Mouse (Mus musculus) heart, adult 2 months (tissue): ENCODE measurements at regions not wholly inside any gene's neighbourhood (a gene's known extent, or its start where the extent isn't known, plus 50 kb on each side); places are given as distances from the start of the nearest gene placed in this dataset.

Experiments
- DNase-seq, 2 experiments: peaks; one replicate each; pipeline ENCODE4 v3.0.0; 2021
- H3K27ac ChIP-seq: fragments of 200-600 bp; 2 replicates; pipeline ENCODE4 v1.8.1; 2022
- H3K27me3 ChIP-seq: fragments of 200-500 bp; 2 replicates; pipeline ENCODE4 v1.6.1; 2012; ENCODE audit warnings: mild to moderate bottlenecking, low read length, inconsistent platforms, mixed read lengths; ENCODE audit not compliant: control insufficient read depth, insufficient read depth
- H3K36me3 ChIP-seq: fragments of 200-500 bp; 2 replicates; pipeline ENCODE4 v1.6.1; 2012; ENCODE audit warnings: low read length, inconsistent platforms; ENCODE audit not compliant: control insufficient read depth, insufficient read depth
- H3K4me1 ChIP-seq: fragments of 200-500 bp; 2 replicates; pipeline ENCODE4 v1.6.1; 2011; ENCODE audit warnings: low read length; ENCODE audit not compliant: control insufficient read depth, insufficient read depth
- H3K4me3 ChIP-seq: fragments of 200-600 bp; 2 replicates; pipeline ENCODE4 v1.8.1; 2022
- H3K79me2 ChIP-seq: fragments of 200-500 bp; replicated peaks from 2 replicates; pipeline ENCODE4 v1.6.1; 2012; ENCODE audit warnings: mild to moderate bottlenecking, inconsistent platforms, low read length, moderate library complexity, mixed read lengths; ENCODE audit not compliant: control insufficient read depth, insufficient read depth
- H3K9ac ChIP-seq: fragments of 200-500 bp; 2 replicates; pipeline ENCODE4 v1.6.1; 2012; ENCODE audit warnings: low read depth, mild to moderate bottlenecking, control low read depth, inconsistent platforms, low read length, mixed read lengths
- CTCF ChIP-seq: fragments of 200-600 bp; IDR thresholded peaks from 2 replicates; pipeline ENCODE4 v1.8.1; 2022; ENCODE audit warnings: antibody characterized with exemption, mild to moderate bottlenecking, moderate library complexity
- EP300 ChIP-seq: fragments of 200-500 bp; IDR thresholded peaks from 2 replicates; pipeline ENCODE4 v1.6.1; 2011; ENCODE audit warnings: low read depth, low read length, control low read depth; ENCODE audit not compliant: insufficient read depth
- POLR2A ChIP-seq: fragments of 200-500 bp; IDR thresholded peaks from 2 replicates; pipeline ENCODE4 v1.6.1; 2011; ENCODE audit warnings: mild to moderate bottlenecking, low read depth, low read length, control low read depth; ENCODE audit not compliant: insufficient read depth
- WGBS: fragments of 180-500 bp; shearing (Covaris S2); methylation state at CpG from one replicate; pipeline ENCODE4 v1.1.7; 2018; 5-methylcytosine and 5-hydroxymethylcytosine counted together
- intact Hi-C: fragments of 180-260 bp; cut with DNase I; formaldehyde crosslinking; loops from one replicate; pipeline ENCODE4 v1.15.1; 2025

DNA sequence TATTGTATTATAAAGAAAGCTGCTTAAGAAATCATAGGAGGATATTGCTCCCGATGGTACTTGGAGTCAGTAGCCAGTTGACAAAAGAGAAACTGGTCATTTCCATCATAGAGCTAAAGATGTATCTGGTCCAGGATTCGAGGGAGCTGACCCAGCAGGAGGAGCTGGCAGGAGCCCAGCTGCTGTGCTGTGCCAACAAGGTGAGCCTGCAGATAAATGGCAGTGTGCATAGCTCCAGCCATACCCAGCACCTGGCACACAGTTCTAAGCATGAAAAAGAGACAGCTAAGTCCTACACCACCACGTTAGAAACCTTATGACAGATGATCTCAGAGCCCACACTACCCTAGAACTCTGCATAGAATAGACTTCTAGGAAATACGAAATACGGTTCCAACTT, 64.6 kb upstream of the Krr1 start:
- intact Hi-C loops = no loop called here
- no peak for TF ChIP-seq EP300
- TF ChIP-seq POLR2A = no peak
- TF ChIP-seq CTCF = no peak
- H3K27ac ChIP-seq = no peak overlapping the region

GRCm38 (mm10) chr10:111912561-111912960, 59.9 kb upstream of the Krr1 start:
- no peaks in the 10 kb centered on the region for H3K36me3 ChIP-seq
- intact Hi-C loops = no loop called here
- no peaks in the 10 kb centered on the region for H3K27me3 ChIP-seq
- no peak overlapping the region for H3K4me3 ChIP-seq
- no peak for TF ChIP-seq EP300
- no peak for TF ChIP-seq CTCF
- TF ChIP-seq POLR2A = no peak
- no peak overlapping the region for H3K9ac ChIP-seq
- DNase-seq = peak; percentile 24 to 52
- 92% methylated on average over 6 of the region's 6 CpGs for WGBS
- H3K4me1 ChIP-seq = no peaks in the 10 kb centered on the region
- H3K79me2 ChIP-seq = no peaks in the 10 kb centered on the region
- H3K27ac ChIP-seq = no peak overlapping the region

More for the DNA sequence above, 64.6 kb upstream of the Krr1 start:
- Histone ChIP-seq H3K4me1 (no peaks in the 10 kb centered on the region), H3K79me2 (no peaks in the 10 kb centered on the region), H3K27me3 (no peaks in the 10 kb centered on the region), H3K4me3 (no peak overlapping the region), H3K36me3 (no peaks in the 10 kb centered on the region), H3K9ac (no peak overlapping the region)
- DNase-seq = no peak
- WGBS = 48% methylated on average over 5 of the region's 5 CpGs

- DNase-seq = no peak
- Histone ChIP-seq H3K27ac (no peak overlapping the region), H3K4me1 (no peaks in the 10 kb centered on the region), H3K27me3 (no peaks in the 10 kb centered on the region), H3K79me2 (no peaks in the 10 kb centered on the region), H3K4me3 (no peak overlapping the region), H3K36me3 (no peaks in the 10 kb centered on the region), H3K9ac (no peak overlapping the region)
- WGBS = 90% methylated on average over 20 of the region's 20 CpGs
- intact Hi-C loops = no loop called here
- TF ChIP-seq POLR2A (no peak), CTCF (no peak), EP300 (no peak)
Observed at GRCm38 (mm10) chr10:111913066-111913785, 59.2 kb upstream of the Krr1 start.

DNA sequence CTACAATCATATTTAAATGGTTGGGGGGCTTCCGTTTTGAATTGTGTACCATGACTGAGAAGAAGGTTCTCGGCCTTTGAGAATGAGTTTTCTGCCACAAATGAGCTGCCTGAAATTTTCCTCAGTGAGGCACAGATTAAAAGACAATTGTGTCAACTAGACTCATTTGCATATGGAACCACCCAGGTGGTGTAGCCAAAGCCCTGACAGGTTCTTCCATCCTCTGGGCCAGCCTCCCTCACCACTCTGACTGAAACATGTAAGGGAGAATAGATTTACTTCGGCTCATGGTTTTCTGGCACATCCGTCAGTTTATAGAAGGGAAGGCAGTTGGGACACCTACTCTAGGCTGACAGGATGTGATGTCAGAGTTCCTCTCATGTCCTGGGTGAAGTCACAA, 58.2 kb upstream of the Krr1 start:
- WGBS = 85% methylated on average over 4 of the region's 4 CpGs
- Histone ChIP-seq H3K9ac (no peak overlapping the region), H3K4me1 (no peaks in the 10 kb centered on the region), H3K27ac (no peak overlapping the region), H3K4me3 (no peak overlapping the region), H3K79me2 (no peaks in the 10 kb centered on the region), H3K36me3 (no peaks in the 10 kb centered on the region), H3K27me3 (no peaks in the 10 kb centered on the region)
- intact Hi-C loops = no loop called here
- TF ChIP-seq CTCF = no peak
- no peak for TF ChIP-seq POLR2A
- TF ChIP-seq EP300 = no peak
- no peak for DNase-seq

- Histone ChIP-seq H3K4me3 (no peak overlapping the region), H3K27me3 (no peaks in the 10 kb centered on the region), H3K9ac (no peak overlapping the region), H3K36me3 (no peaks in the 10 kb centered on the region), H3K4me1 (no peaks in the 10 kb centered on the region), H3K27ac (no peak overlapping the region), H3K79me2 (no peaks in the 10 kb centered on the region)
- no peak for TF ChIP-seq CTCF
- TF ChIP-seq EP300 = no peak
- no peak for TF ChIP-seq POLR2A
- intact Hi-C loops = no loop called here
- DNase-seq = no peak
- 81% methylated on average over 3 of the region's 3 CpGs for WGBS
Observed at GRCm38 (mm10) chr10:111918071-111918507, 54.4 kb upstream of the Krr1 start.

GRCm38 (mm10) chr10:111919475-111919874, 53.0 kb upstream of the Krr1 start:
- no peak for DNase-seq
- no peaks in the 10 kb centered on the region for H3K4me1 ChIP-seq
- H3K27ac ChIP-seq = no peak overlapping the region
- no peaks in the 10 kb centered on the region for H3K36me3 ChIP-seq
- H3K79me2 ChIP-seq = no peaks in the 10 kb centered on the region
- no peak overlapping the region for H3K9ac ChIP-seq
- no peaks in the 10 kb centered on the region for H3K27me3 ChIP-seq
- TF ChIP-seq POLR2A (no peak), CTCF (no peak), EP300 (no peak)
- H3K4me3 ChIP-seq = no peak overlapping the region
- WGBS = 57% methylated on average over 2 of the region's 2 CpGs
- intact Hi-C loops = no loop called here
